Mouse (Mus musculus): ENCODE data around the gene Med23. TPM values are rescaled to one million over a fixed set of nuclear protein-coding genes. Genes with fewer than 3 reads are reported as not detected.

Gene Med23
- 0.30 and 0.53 TPM in 2 replicates for polyA plus RNA-seq (2012)

DNA sequence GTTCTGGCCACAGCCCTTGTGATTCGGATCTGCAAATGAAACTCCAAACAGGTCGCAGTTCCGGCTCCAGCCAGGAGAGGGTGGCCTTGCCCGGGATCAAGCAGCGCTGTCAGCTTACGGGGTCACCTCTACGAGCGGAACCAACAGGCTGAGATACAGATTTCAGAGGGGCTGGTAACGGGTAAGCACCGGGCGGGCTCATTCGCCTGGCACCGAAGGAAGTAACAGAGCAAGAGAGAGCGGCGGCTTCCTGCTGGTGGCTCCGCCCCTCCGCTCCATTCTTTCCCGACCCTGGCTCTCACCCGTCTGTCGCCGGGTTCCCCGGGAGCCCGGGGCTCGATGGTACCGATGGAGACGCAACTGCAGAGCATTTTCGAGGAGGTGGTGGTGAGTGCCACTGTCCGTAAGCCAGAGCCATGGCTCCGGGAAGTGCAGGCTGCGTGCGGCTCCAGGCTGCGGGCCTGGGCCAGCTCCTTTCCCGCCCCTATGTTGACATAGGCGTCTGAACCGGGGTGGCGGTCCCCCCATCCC is at the start of gene Med23:
Med23 (plus strand) TSS at position 227 of the 531 bp plus-strand sequence.
- Histone ChIP-seq H3K9me3 (ENCODE audit: control insufficient read depth, low read length) (no peaks in the 10 kb centered on the region), H3K36me3 (ENCODE audit: control insufficient read depth) (peaks cover 36% of the 10 kb centered on the region), H3K4me3 (replicated peaks) (peak within 1 kb of the TSS; percentile 74), H3K27me3 (ENCODE audit: control insufficient read depth) (peaks cover 2% of the 10 kb centered on the region; the same call in 1 of the 2 replicates), H3K4me1 (ENCODE audit: control insufficient read depth) (peaks cover 10% of the 10 kb centered on the region)
- no peak for TF ChIP-seq TAL1 (IDR thresholded peaks at IDR 0.05; ENCODE audit: low read length)
- no peak for TF ChIP-seq GATA1 (IDR thresholded peaks at IDR 0.05; ENCODE audit: low read length)

GRCm38 (mm10) chr10:24821990-24822676 is 47.7 kb upstream of the Med23 start:
- peaks cover 62% of the 10 kb centered on the region for H3K4me1 ChIP-seq (ENCODE audit: control insufficient read depth)
- H3K9me3 ChIP-seq (ENCODE audit: control insufficient read depth, low read length) = no peaks in the 10 kb centered on the region
- peaks cover 23% of the 10 kb centered on the region for H3K27me3 ChIP-seq (ENCODE audit: control insufficient read depth)
- H3K4me3 ChIP-seq (replicated peaks) = no peak overlapping the region
- no peaks in the 10 kb centered on the region for H3K36me3 ChIP-seq (ENCODE audit: control insufficient read depth)
- TF ChIP-seq TAL1 (IDR thresholded peaks at IDR 0.05; ENCODE audit: low read length) (no peak; the same call in 2 of the 3 replicates), GATA1 (IDR thresholded peaks at IDR 0.05; ENCODE audit: low read length) (peak; percentile 47)

GRCm38 (mm10) chr10:24822842-24823241 is 46.9 kb upstream of the Med23 start:
- Histone ChIP-seq H3K9me3 (ENCODE audit: control insufficient read depth, low read length) (no peaks in the 10 kb centered on the region), H3K4me3 (replicated peaks) (no peak overlapping the region), H3K36me3 (ENCODE audit: control insufficient read depth) (no peaks in the 10 kb centered on the region; the same call in 1 of the 2 replicates), H3K27me3 (ENCODE audit: control insufficient read depth) (peaks cover 16% of the 10 kb centered on the region), H3K4me1 (ENCODE audit: control insufficient read depth) (peaks cover 69% of the 10 kb centered on the region)
- TF ChIP-seq TAL1 (IDR thresholded peaks at IDR 0.05; ENCODE audit: low read length) (no peak), GATA1 (IDR thresholded peaks at IDR 0.05; ENCODE audit: low read length) (no peak)

DNA sequence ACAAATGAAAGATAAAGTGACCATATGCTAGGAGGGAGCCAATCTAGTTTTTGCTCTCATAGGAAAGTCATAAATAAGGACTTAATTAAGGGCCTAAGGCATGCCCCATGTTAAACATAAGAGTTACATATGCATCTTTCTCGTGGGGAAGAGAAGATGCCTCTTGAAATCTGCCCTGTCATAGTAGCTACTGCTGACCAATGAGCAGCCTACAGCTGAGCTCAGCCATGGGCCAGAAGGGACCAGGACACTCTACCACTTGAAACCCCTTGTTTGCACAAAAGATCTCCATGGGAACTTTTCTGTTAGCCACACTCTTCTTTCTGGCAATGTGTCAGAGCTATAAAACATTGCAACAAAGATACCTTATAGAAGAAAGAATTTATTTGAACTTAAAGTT is 46.5 kb upstream of the Med23 start:
- no peaks in the 10 kb centered on the region; the same call in 1 of the 2 replicates for H3K36me3 ChIP-seq (ENCODE audit: control insufficient read depth)
- peaks cover 12% of the 10 kb centered on the region for H3K27me3 ChIP-seq (ENCODE audit: control insufficient read depth)
- H3K9me3 ChIP-seq (ENCODE audit: control insufficient read depth, low read length) = no peaks in the 10 kb centered on the region
- peaks cover 73% of the 10 kb centered on the region for H3K4me1 ChIP-seq (ENCODE audit: control insufficient read depth)
- TF ChIP-seq TAL1 (IDR thresholded peaks at IDR 0.05; ENCODE audit: low read length) = no peak
- H3K4me3 ChIP-seq (replicated peaks) = peak overlapping the region; percentile 14

GRCm38 (mm10) chr10:24823697-24824535 is 45.9 kb upstream of the Med23 start:
- peak overlapping the region; percentile 14 for H3K4me3 ChIP-seq (replicated peaks)
- peaks cover 11% of the 10 kb centered on the region for H3K27me3 ChIP-seq (ENCODE audit: control insufficient read depth)
- H3K9me3 ChIP-seq (ENCODE audit: control insufficient read depth, low read length) = no peaks in the 10 kb centered on the region
- peaks cover 80% of the 10 kb centered on the region for H3K4me1 ChIP-seq (ENCODE audit: control insufficient read depth)
- H3K36me3 ChIP-seq (ENCODE audit: control insufficient read depth) = no peaks in the 10 kb centered on the region; the same call in 1 of the 2 replicates
- TF ChIP-seq GATA1 (IDR thresholded peaks at IDR 0.05; ENCODE audit: low read length) (no peak), TAL1 (IDR thresholded peaks at IDR 0.05; ENCODE audit: low read length) (no peak)

DNA sequence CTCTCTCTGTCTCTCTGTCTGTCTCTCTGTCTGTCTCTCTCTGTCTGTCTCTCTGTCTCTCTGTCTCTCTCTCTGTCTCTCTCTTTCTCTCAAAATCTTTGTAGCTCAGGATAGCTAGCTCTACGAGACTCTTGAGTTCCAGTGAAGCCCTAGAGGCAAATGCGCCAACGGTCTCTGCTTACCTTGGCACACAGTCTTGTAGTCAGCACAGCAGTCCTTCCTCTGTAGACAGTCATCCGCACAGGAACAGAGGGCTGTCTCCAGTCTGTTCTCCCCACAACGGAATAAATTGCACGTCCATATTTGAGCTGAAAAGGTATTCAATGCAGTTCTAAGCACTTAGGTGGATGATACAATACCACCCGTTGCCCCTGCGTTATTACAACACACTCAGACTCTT is 45.2 kb upstream of the Med23 start:
- no peak overlapping the region for H3K4me3 ChIP-seq (replicated peaks)
- peaks cover 87% of the 10 kb centered on the region for H3K4me1 ChIP-seq (ENCODE audit: control insufficient read depth)
- no peaks in the 10 kb centered on the region for H3K9me3 ChIP-seq (ENCODE audit: control insufficient read depth, low read length)
- TF ChIP-seq GATA1 (IDR thresholded peaks at IDR 0.05; ENCODE audit: low read length) = no peak
- no peak for TF ChIP-seq TAL1 (IDR thresholded peaks at IDR 0.05; ENCODE audit: low read length)
- H3K27me3 ChIP-seq (ENCODE audit: control insufficient read depth) = peaks cover 7% of the 10 kb centered on the region
- no peaks in the 10 kb centered on the region; the same call in 1 of the 2 replicates for H3K36me3 ChIP-seq (ENCODE audit: control insufficient read depth)

DNA sequence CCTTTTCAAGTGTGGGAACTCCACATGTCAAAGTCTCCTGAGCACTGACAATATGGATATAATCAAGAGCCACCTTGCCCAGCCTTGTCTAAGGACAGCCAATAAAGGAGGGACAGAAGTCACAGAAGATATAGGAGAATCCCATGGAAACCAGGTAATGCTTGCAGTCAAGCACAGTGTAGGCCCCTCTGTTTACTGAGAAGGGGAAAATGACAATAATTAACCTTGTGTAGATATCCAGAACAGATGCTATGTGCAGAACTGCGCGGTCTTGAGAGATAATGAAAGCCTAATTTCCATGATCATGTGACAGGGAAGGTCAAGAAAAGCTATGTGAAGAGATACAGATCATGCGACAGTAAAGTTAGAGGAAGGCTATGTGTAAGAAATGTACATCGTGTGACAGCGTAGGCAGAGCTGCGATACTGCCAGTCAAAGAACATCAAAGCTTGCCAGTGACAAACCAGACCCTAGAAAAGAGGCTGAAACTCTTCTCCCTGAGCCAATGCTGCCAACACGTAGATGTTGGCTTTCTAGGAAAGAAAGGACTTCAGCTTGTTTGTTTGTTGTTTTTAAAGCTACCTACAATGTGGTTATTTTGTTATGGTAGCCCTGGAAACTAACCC is 44.2 kb upstream of the Med23 start:
- peaks cover under 1% of the 10 kb centered on the region; the same call in 1 of the 2 replicates for H3K27me3 ChIP-seq (ENCODE audit: control insufficient read depth)
- H3K9me3 ChIP-seq (ENCODE audit: control insufficient read depth, low read length) = no peaks in the 10 kb centered on the region
- no peak overlapping the region for H3K4me3 ChIP-seq (replicated peaks)
- no peaks in the 10 kb centered on the region; the same call in 1 of the 2 replicates for H3K36me3 ChIP-seq (ENCODE audit: control insufficient read depth)
- peaks cover 92% of the 10 kb centered on the region for H3K4me1 ChIP-seq (ENCODE audit: control insufficient read depth)
- TF ChIP-seq GATA1 (IDR thresholded peaks at IDR 0.05; ENCODE audit: low read length) (no peak), TAL1 (IDR thresholded peaks at IDR 0.05; ENCODE audit: low read length) (no peak)

GRCm38 (mm10) chr10:24826130-24826529 is 43.7 kb upstream of the Med23 start:
- TF ChIP-seq GATA1 (IDR thresholded peaks at IDR 0.05; ENCODE audit: low read length) (no peak), TAL1 (IDR thresholded peaks at IDR 0.05; ENCODE audit: low read length) (no peak)
- Histone ChIP-seq H3K4me1 (ENCODE audit: control insufficient read depth) (peaks cover 91% of the 10 kb centered on the region), H3K9me3 (ENCODE audit: control insufficient read depth, low read length) (no peaks in the 10 kb centered on the region), H3K27me3 (ENCODE audit: control insufficient read depth) (no peaks in the 10 kb centered on the region), H3K4me3 (replicated peaks) (no peak overlapping the region), H3K36me3 (ENCODE audit: control insufficient read depth) (no peaks in the 10 kb centered on the region; the same call in 1 of the 2 replicates)

All from erythroblast, embryonic 14.5 days (primary cell).